Mouse (Mus musculus) layer of hippocampus, adult 8-10 months (tissue): Measurements from ENCODE around the gene Gfi1b. TPM values are rescaled to one million over a fixed set of nuclear protein-coding genes. Genes with fewer than 3 reads are reported as not detected.

ENCODE experiments used
- microRNA-seq, 2 experiments: library from miRNA; unstranded; fragments of <30 nt; microRNA quantifications; one replicate each; pipeline ENCODE4 v1.2.0; 2022
- total RNA-seq, 4 experiments: library from RNA; stranded (reverse); gene quantifications; 2 replicates each; pipeline ENCODE4 v1.2.4; 2022

The Gfi1b gene
- total RNA-seq, 4 experiments from 2014 or later, result not detected

Small RNA genes lying within 50 kb of the gene (microRNA-seq; reads per million reads assigned to microRNA genes)
- 0 reads per million in 2 experiments for gene Gm22824

Other genes with a start within 250 kb of the Gfi1b start
- 10 to 100 TPM; 16.8 to 19.9 (median 19.1) TPM for gene Ppp1r26, start 175.2 kb downstream of the Gfi1b start, total RNA-seq
- gene 1700007K13Rik, start 155.7 kb downstream of the Gfi1b start, total RNA-seq, result 1 to 10 TPM; 3.5 to 7.4 (median 4.8) TPM
- gene Mrps2, start 153.9 kb downstream of the Gfi1b start, total RNA-seq, result 10 to 100 TPM; 36.4 to 40.2 (median 37.6) TPM
- 1 to 10 TPM; 2.1 to 6.6 (median 3.4) TPM for gene Gbgt1, start 125.1 kb downstream of the Gfi1b start, total RNA-seq
- 1 to 10 TPM in 3 of 4 experiments, not detected in 1; 1.5 to 4.1 (median 1.7) TPM for gene Gm10134, start 115.9 kb downstream of the Gfi1b start, total RNA-seq
- gene Ralgds, start 108.9 kb downstream of the Gfi1b start, total RNA-seq, result 100 to 1,000 TPM; 105 to 142 (median 118) TPM
- gene Cel, start 58.6 kb downstream of the Gfi1b start, total RNA-seq, result not detected
- 10 to 100 TPM; 18.6 to 21.2 (median 19.5) TPM for gene Gtf3c5, start 38.2 kb downstream of the Gfi1b start, total RNA-seq
- 10 to 100 TPM; 42.0 to 55.4 (median 49.8) TPM for gene Tsc1, start 19.2 kb upstream of the Gfi1b start, total RNA-seq
- 1 to 10 TPM in 2 of 4 experiments, not detected in 2; 1.0 to 1.6 TPM for gene Spaca9, start 77.7 kb upstream of the Gfi1b start, total RNA-seq
- 1 to 10 TPM in 3 of 4 experiments, under 1 TPM in 1; 0.82 to 2.4 (median 1.8) TPM for gene Ak8, start 78.2 kb upstream of the Gfi1b start, total RNA-seq
- 10 to 100 TPM; 31.6 to 35.1 (median 32.8) TPM for gene Gtf3c4, start 218.4 kb upstream of the Gfi1b start, total RNA-seq
- gene Ddx31, start 218.4 kb upstream of the Gfi1b start, total RNA-seq, result 10 to 100 TPM in 2 of 4 experiments, 1 to 10 TPM in 2; 6.0 to 13.3 (median 11.1) TPM